Mouse (Mus musculus): ENCODE data around the gene Sugp1.

Gene Sugp1

GRCm38 (mm10) chr8:70111192-70111795, 68.7 kb downstream of the Sugp1 start:
- DNase-seq (ENCODE audit: low spot score): no peak

GRCm38 (mm10) chr8:70112401-70113016, 69.9 kb downstream of the Sugp1 start:
- peak; percentile 36 for DNase-seq (ENCODE audit: low spot score)

GRCm38 (mm10) chr8:70114488-70114887, 71.9 kb downstream of the Sugp1 start:
- no peak for DNase-seq (ENCODE audit: low spot score)

GRCm38 (mm10) chr8:70114892-70115291, 72.3 kb downstream of the Sugp1 start:
- DNase-seq (ENCODE audit: low spot score): no peak

GRCm38 (mm10) chr8:70117611-70118010, 75.0 kb downstream of the Sugp1 start:
- DNase-seq (ENCODE audit: low spot score): peak; percentile 66

- peak; percentile 56 for DNase-seq (ENCODE audit: low spot score)
Measured at GRCm38 (mm10) chr8:70118726-70119700, 76.4 kb downstream of the Sugp1 start.

- DNase-seq (ENCODE audit: low spot score): peak; percentile 92
Measured at GRCm38 (mm10) chr8:70120667-70121066, 78.1 kb downstream of the Sugp1 start, which contains the start of gene Ncan. Gene Ncan (minus strand): TSS chr8:70120873.

Data from retina, embryonic 14.5 days (tissue).